Mouse (Mus musculus) stomach, embryonic 14.5 days (tissue): ENCODE measurements around the gene Gpn3. TPM values are rescaled to one million over a fixed set of nuclear protein-coding genes. Genes with fewer than 3 reads are reported as not detected.

Source experiments
- ATAC-seq: fragments of 200-750 bp; cut with Nextera tagmentation; 2 replicates; pipeline ENCODE4 v1.8.0; 2017; ENCODE audit warnings: low read depth, moderate TSS enrichment; ENCODE audit not compliant: insufficient number of reproducible peaks, insufficient read depth, low FRiP score
- H3K27ac ChIP-seq: fragments of 300-500 bp; sonication (generic); 2 replicates; pipeline ENCODE4 v1.5.1; 2014; ENCODE audit warnings: mild to moderate bottlenecking, low read length, moderate library complexity, mixed read lengths
- H3K27me3 ChIP-seq: fragments of 300-500 bp; sonication (generic); 2 replicates; pipeline ENCODE4 v1.6.1; 2014; ENCODE audit warnings: low read length, control low read depth, mixed read lengths; ENCODE audit not compliant: control insufficient read depth, insufficient read depth
- H3K36me3 ChIP-seq: fragments of 300-500 bp; sonication (generic); 2 replicates; pipeline ENCODE4 v1.6.1; 2014; ENCODE audit warnings: mild to moderate bottlenecking, control low read depth, low read length, moderate library complexity, mixed read lengths; ENCODE audit not compliant: control insufficient read depth, insufficient read depth
- H3K4me1 ChIP-seq: fragments of 300-500 bp; sonication (generic); 2 replicates; pipeline ENCODE4 v1.6.1; 2014; ENCODE audit warnings: low read length, control low read depth, mixed read lengths; ENCODE audit not compliant: control insufficient read depth, insufficient read depth
- H3K4me2 ChIP-seq: fragments of 300-500 bp; sonication (generic); replicated peaks from 2 replicates; pipeline ENCODE4 v1.6.1; 2014; ENCODE audit warnings: low read depth, low read length, control low read depth
- H3K4me3 ChIP-seq: fragments of 300-500 bp; sonication (generic); 2 replicates; pipeline ENCODE4 v1.5.1; 2014; ENCODE audit warnings: low read depth, low read length, control low read depth
- H3K9ac ChIP-seq: fragments of 300-500 bp; sonication (generic); replicated peaks from 2 replicates; pipeline ENCODE4 v1.6.1; 2014; ENCODE audit warnings: low read depth, mild to moderate bottlenecking, control low read depth, low read length, moderate library complexity, mixed read lengths
- H3K9me3 ChIP-seq: fragments of 300-500 bp; sonication (generic); 2 replicates; pipeline ENCODE4 v1.6.1; 2016; ENCODE audit warnings: low read depth, low read length, control low read depth; ENCODE audit not compliant: control insufficient read depth
- WGBS: fragments of 180-500 bp; shearing (Covaris S2); extraction: QIAGEN DNeasy Blood & Tissue Kit; methylation state at CpG from one replicate; pipeline ENCODE4 v1.1.7; 2014; 5-methylcytosine and 5-hydroxymethylcytosine counted together
- polyA plus RNA-seq: library from polyadenylated mRNA; unstranded; fragments of >200 nt; fragmentation: Nextera tagmentation; extraction: Ambion mirVana; gene quantifications from 2 replicates; pipeline ENCODE4 v1.2.1, GENCODE M21; 2014

Gpn3 gene
- polyA plus RNA-seq, 1 experiment from 2014 or later, result 67.0 TPM

DNA sequence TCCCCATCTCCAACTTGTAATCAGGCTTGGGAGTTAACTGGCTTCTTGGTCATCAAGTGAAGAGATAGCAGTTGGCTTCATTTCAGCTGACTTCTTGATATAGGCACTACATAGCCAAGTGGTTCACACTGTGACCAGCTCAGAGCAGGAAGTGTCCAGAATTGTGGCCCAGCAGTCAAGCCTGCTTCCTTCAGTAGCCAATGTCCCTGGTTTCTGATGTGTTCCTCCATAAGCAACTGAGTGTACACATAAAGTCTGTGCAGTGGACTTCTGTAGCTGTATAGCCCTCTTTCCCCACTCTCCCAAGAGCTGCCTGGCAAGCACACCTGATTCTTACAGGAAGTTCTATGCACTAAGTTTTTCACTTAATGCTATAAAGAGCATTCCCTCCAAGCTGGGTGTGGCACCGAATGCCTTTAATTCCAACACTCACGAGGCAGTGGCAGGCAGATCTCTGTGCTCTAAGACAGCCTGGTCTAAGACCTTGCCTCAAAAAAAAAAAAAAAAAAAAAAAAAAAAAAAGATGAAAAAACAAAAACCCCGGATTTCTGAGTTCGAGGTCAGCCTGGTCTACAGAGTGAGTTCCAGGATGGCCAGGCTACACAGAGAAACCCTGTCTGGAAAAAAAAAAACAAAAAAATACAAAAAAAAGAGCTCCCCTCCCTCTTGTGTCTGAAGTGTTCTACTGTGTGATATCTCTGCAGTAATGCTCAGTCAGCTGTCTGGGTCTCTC, 5.6 kb downstream of the Gpn3 start:
- no peak for ATAC-seq
- Histone ChIP-seq H3K27ac (no peak overlapping the region), H3K36me3 (peaks cover 31% of the 10 kb centered on the region), H3K4me3 (no peak overlapping the region), H3K9ac (no peak overlapping the region), H3K4me2 (no peak overlapping the region), H3K27me3 (no peaks in the 10 kb centered on the region), H3K9me3 (no peaks in the 10 kb centered on the region), H3K4me1 (peaks cover 6% of the 10 kb centered on the region; the same call in 1 of the 2 replicates)
- WGBS, result 88% methylated on average over 4 of the region's 4 CpGs

DNA sequence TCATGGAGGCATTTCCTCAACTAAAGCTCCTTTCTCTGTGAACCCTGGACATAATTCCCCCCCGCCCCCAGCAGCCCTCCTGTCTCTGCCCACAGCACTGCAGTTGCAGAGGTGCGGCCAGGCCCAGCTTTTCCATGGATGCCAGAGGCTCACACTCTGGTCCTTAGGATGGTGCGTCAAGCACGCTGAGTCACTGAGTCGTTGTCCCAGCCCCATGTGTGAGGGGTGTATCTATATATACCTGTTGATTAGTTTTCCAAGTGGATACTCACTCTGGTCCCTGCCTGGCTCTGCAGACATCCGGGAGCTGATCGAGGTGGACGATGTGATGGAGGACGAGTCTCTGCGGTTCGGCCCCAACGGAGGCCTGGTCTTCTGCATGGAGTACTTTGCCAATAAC, 6.5 kb downstream of the Gpn3 start:
- H3K9ac ChIP-seq, result no peak overlapping the region
- H3K27me3 ChIP-seq, result no peaks in the 10 kb centered on the region
- peaks cover 35% of the 10 kb centered on the region for H3K36me3 ChIP-seq
- H3K4me1 ChIP-seq, result peaks cover 3% of the 10 kb centered on the region; the same call in 1 of the 2 replicates
- no peaks in the 10 kb centered on the region for H3K9me3 ChIP-seq
- no peak overlapping the region for H3K4me2 ChIP-seq
- no peak for ATAC-seq
- no peak overlapping the region for H3K4me3 ChIP-seq
- WGBS, result 95% methylated on average over 12 of the region's 12 CpGs
- H3K27ac ChIP-seq, result no peak overlapping the region

DNA sequence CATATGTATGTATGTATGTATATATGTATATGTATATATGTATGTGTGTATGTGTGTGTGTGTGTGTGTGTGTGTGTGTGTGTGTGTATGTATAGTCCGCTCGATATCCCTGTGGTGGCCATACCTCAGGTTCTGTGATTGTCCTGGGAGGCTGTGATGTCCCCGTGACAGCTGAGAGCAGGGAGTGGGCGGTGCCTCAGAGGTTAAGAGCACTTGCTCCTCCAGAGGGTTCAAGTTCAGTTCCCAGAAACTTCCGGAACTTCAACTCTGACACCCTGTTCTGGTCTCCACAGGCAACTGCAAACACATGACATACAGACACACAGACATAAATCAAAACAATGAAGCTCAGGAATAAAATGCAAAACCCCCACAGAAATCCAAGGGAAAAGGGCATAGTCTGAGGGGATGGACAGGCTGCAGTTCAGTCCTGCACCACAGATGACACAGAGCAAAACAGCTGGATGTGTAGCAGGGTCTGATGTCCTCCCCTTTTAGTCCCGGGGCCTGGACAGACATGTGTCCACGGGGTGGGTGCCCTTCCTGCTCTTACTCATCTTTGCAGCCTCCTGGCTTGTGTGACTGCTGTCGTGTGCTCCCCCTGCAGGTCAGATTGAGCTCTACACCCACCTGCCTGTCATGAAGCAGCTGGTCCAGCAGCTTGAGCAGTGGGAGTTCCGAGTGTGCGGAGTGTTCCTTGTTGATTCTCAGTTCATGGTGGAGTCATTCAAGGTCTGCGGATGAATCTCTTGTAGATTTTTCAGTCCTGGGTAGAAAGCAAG, 7.9 kb downstream of the Gpn3 start:
- Histone ChIP-seq H3K4me2 (no peak overlapping the region), H3K9me3 (no peaks in the 10 kb centered on the region), H3K27ac (no peak overlapping the region), H3K27me3 (no peaks in the 10 kb centered on the region), H3K9ac (no peak overlapping the region), H3K4me3 (no peak overlapping the region), H3K36me3 (peaks cover 34% of the 10 kb centered on the region), H3K4me1 (no peaks in the 10 kb centered on the region)
- ATAC-seq, result peak; percentile 61; the same call in 1 of the 2 replicates
- 54% methylated on average over 11 of the region's 11 CpGs for WGBS

DNA sequence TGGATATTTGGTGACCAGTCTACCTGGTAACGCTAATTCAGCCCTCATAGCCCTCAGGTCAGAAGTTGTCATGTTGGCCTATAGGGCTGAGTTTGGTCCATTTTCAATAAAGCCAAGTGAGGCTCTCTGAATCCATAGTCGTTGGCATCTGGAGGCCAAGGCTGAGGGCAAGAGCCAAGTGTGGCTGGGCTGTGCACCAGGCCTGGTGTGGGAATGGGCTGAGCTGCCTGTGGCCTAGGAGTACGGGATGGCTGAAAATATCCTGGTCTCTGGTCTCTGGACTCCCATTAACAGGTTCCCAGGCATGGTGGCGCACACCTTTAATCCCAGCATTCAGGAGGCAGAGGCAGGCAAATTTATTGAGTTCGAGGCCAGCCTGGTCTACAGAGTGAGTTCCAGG, 18.3 kb downstream of the Gpn3 start:
- Histone ChIP-seq H3K4me1 (peaks cover 7% of the 10 kb centered on the region; the same call in 1 of the 2 replicates), H3K4me2 (no peak overlapping the region), H3K4me3 (no peak overlapping the region), H3K36me3 (no peaks in the 10 kb centered on the region), H3K9me3 (no peaks in the 10 kb centered on the region), H3K9ac (no peak overlapping the region), H3K27me3 (no peaks in the 10 kb centered on the region), H3K27ac (no peak overlapping the region)
- 86% methylated on average over 5 of the region's 5 CpGs for WGBS
- ATAC-seq, result no peak

DNA sequence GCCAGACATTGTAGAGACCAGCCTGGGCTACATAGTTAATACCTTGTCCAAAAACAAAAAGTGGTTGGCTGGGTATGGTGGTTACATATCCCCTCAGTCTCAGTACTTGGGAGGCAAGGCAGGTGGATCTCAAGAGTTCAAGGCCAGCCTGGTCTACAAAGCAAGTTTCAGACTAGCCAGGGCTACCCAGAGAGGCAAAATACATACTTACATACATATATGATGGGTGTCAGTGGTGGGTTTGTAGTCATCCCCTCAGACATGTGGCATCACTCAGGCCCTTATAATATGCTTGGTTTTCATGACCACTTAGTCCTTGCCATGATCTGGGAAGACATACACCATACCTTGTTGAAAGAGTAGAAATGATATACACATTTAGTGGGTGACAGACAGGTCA, 19.0 kb downstream of the Gpn3 start:
- no peaks in the 10 kb centered on the region for H3K36me3 ChIP-seq
- H3K4me1 ChIP-seq, result peaks cover 7% of the 10 kb centered on the region; the same call in 1 of the 2 replicates
- no peak overlapping the region for H3K9ac ChIP-seq
- H3K27ac ChIP-seq, result no peak overlapping the region
- ATAC-seq, result peak; percentile 24; the same call in 1 of the 2 replicates
- no peak overlapping the region for H3K4me3 ChIP-seq
- H3K27me3 ChIP-seq, result no peaks in the 10 kb centered on the region
- H3K9me3 ChIP-seq, result no peaks in the 10 kb centered on the region
- H3K4me2 ChIP-seq, result no peak overlapping the region

DNA sequence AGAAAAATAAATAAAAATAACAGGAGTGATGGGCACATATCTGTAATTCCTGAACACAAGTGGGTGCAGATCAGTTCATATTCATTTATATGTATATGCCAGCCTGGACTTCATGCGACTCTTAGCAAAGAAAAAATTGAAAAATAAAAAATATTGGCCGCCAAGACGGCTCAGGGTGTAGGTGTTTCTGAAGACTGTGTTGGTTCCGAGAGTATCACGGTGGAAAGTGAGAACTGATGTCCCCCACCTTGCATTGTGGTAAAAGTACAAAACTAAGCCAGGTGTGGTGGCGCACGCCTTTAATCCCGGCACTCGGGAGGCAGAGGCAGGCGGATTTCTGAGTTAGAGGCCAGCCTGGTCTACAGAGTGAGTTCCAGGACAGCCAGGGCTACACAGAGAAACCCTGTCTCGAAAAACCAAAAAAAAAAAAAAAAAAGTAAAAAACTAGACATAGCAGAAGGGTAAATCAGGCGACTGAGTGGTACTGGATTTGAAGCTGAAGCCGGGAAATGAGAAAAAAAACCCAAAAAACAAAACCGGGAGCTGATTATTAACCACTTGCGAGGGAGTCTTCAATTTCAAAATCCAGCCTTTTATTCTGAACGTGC, 19.6 kb downstream of the Gpn3 start:
- Histone ChIP-seq H3K4me3 (peak overlapping the region; percentile 83), H3K4me2 (no peak overlapping the region), H3K4me1 (peaks cover 7% of the 10 kb centered on the region; the same call in 1 of the 2 replicates), H3K27me3 (no peaks in the 10 kb centered on the region), H3K9ac (no peak overlapping the region), H3K9me3 (no peaks in the 10 kb centered on the region), H3K27ac (no peak overlapping the region), H3K36me3 (no peaks in the 10 kb centered on the region)
- 54% methylated on average over 15 of the region's 16 CpGs for WGBS
- ATAC-seq, result no peak

DNA sequence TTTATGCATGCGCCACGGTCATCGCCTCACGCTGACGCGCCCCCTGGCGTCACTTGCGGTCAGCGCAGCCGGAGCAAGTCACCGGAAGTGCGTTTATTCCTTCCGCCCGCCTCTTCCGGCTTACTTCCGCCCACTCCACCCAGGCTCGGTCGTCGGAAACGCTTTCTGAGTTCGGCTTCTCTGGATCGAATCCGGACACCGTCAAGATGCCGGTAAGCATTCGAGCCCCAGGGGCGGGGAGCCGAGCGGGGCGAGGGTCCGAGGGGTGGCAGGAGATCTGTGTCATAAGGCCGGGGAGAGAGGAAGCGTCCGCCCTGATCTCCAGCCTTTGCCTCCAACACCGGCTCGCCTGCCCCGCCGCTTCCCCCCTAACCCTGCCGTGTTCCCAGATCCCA, 20.1 kb downstream of the Gpn3 start, which contains the start of gene Arpc3:
TSS of gene Arpc3 (plus strand) at position 93 of the 395 bp plus-strand sequence.
- H3K27me3 ChIP-seq, result no peaks in the 10 kb centered on the region
- H3K27ac ChIP-seq, result 0 out of 2 replicates have a peak within 1 kb of the TSS, but pooled peaks have one; percentile 39
- peak within 1 kb of the TSS; percentile 84 for H3K4me2 ChIP-seq
- H3K4me1 ChIP-seq, result peaks cover 7% of the 10 kb centered on the region; the same call in 1 of the 2 replicates
- H3K4me3 ChIP-seq, result peak within 1 kb of the TSS; percentile 83
- peak within 1 kb of the TSS; percentile 72 for H3K9ac ChIP-seq
- peak; percentile 88 for ATAC-seq
- H3K36me3 ChIP-seq, result peaks cover 2% of the 10 kb centered on the region; the same call in 1 of the 2 replicates
- H3K9me3 ChIP-seq, result no peaks in the 10 kb centered on the region
- under 1% methylated on average over 39 of the region's 39 CpGs for WGBS
